In genomic region chr1:136945426-136945825, GRCm38 (mm10) we compare ENCODE assay signal across 9 mouse cellular contexts. TPM values are rescaled to one million over a fixed set of nuclear protein-coding genes. Genes with fewer than 3 reads are reported as not detected.
DNase-seq lines count a peak whose midpoint lies in the region; ATAC-seq and TF ChIP-seq lines count a peak whose summit lies in the region.
"Had no signal": no experiment of that assay in that cellular context is flagged by ENCODE, and none has a peak within 500 bp of the region (broad histone marks: within the 10 kb centered on the region; RNA-seq: fewer than 3 reads in every experiment).

No protein-coding gene starts in this region.

- H3K27me3 ChIP-seq in heart, embryonic 14.5 days (ENCODE audit: control insufficient read depth, insufficient read depth, low read length) = peaks cover 62% of the 10 kb centered on the region
- peaks cover 76% of the 10 kb centered on the region for H3K27me3 ChIP-seq in midbrain, embryonic 12.5 days
- H3K27me3 ChIP-seq in midbrain, embryonic 16.5 days (ENCODE audit: control insufficient read depth, insufficient read depth, low read depth, low read length) = peaks cover 38% of the 10 kb centered on the region
- H3K27me3 ChIP-seq in intestine, postnatal 0 days (replicated peaks; ENCODE audit: control insufficient read depth, insufficient read depth, low read length) = 0 out of 2 replicates have a peak, but pooled peaks cover 6% of the 10 kb centered on the region
- H3K27me3 ChIP-seq in stomach, embryonic 16.5 days (ENCODE audit: control insufficient read depth, insufficient read depth, low read length) = peaks cover 33% of the 10 kb centered on the region

- H3K27ac ChIP-seq in heart, embryonic 14.5 days (replicated peaks in 1 of 2; ENCODE audit: control insufficient read depth in 1 of 2, insufficient read depth in 1 of 2, low read depth in 2 of 2, low read length in 2 of 2) = no peak overlapping the region
- H3K27ac ChIP-seq in midbrain, embryonic 12.5 days (replicated peaks) = no peak overlapping the region
- H3K27ac ChIP-seq in midbrain, embryonic 16.5 days (ENCODE audit: low read length) = no peak overlapping the region
- H3K27ac ChIP-seq in intestine, postnatal 0 days (ENCODE audit: low read depth, low read length) = peak overlapping the region; percentile 10; the same call in 1 of the 2 replicates
- H3K27ac ChIP-seq in stomach, embryonic 16.5 days (ENCODE audit: low read length) = no peak overlapping the region

- H3K4me3 ChIP-seq in heart, embryonic 14.5 days (ENCODE audit: control insufficient read depth in 1 of 2, insufficient read depth in 1 of 2, low read depth in 1 of 2, low read length in 2 of 2) = 0 out of 4 replicates have a peak overlapping the region, but pooled peaks of 1 of the 2 experiments have one; percentile 52
- H3K4me3 ChIP-seq in midbrain, embryonic 12.5 days = 0 out of 2 replicates have a peak overlapping the region, but pooled peaks have one; percentile 51
- H3K4me3 ChIP-seq in midbrain, embryonic 16.5 days (ENCODE audit: low read depth, low read length) = no peak overlapping the region
- H3K4me3 ChIP-seq in intestine, postnatal 0 days (ENCODE audit: low read depth, low read length) = peak overlapping the region; percentile 75
- peak overlapping the region; percentile 57; the same call in 1 of the 2 replicates for H3K4me3 ChIP-seq in stomach, embryonic 16.5 days (replicated peaks; ENCODE audit: low read length)

- H3K4me2 ChIP-seq in heart, embryonic 14.5 days (ENCODE audit: low read length) = peak overlapping the region; percentile 77
- no peak overlapping the region for H3K4me2 ChIP-seq in midbrain, embryonic 12.5 days (replicated peaks)
- H3K4me2 ChIP-seq in midbrain, embryonic 16.5 days (ENCODE audit: low read length) = no peak overlapping the region
- peak overlapping the region; percentile 77 for H3K4me2 ChIP-seq in intestine, postnatal 0 days (replicated peaks; ENCODE audit: low read depth)
- peak overlapping the region; percentile 34; the same call in 1 of the 2 replicates for H3K4me2 ChIP-seq in stomach, embryonic 16.5 days (ENCODE audit: low read depth, low read length)

- DNase-seq in heart, adult 11 months = no peak
- DNase-seq in adrenal gland, adult 18-20 months (ENCODE audit: low spot score in 2 of 2) = no peak
- DNase-seq in thymus, postnatal 0 days (ENCODE audit: low spot score) = no peak
- DNase-seq: kidney, adult 8-10 months had no signal

- no peaks in the 10 kb centered on the region for H3K9me3 ChIP-seq in heart, embryonic 14.5 days (ENCODE audit: control insufficient read depth, low read length)
- no peaks in the 10 kb centered on the region for H3K9me3 ChIP-seq in midbrain, embryonic 12.5 days
- no peaks in the 10 kb centered on the region for H3K9me3 ChIP-seq in midbrain, embryonic 16.5 days (replicated peaks; ENCODE audit: control insufficient read depth, low read length, poor library complexity, severe bottlenecking)
- H3K9me3 ChIP-seq in intestine, postnatal 0 days (ENCODE audit: control insufficient read depth) = no peaks in the 10 kb centered on the region
- no peaks in the 10 kb centered on the region for H3K9me3 ChIP-seq in stomach, embryonic 16.5 days (replicated peaks; ENCODE audit: control insufficient read depth, low read length)

- peaks cover 3 to 18% of the 10 kb centered on the region in 2 experiments; a peak in 3 of 4 replicates for H3K4me1 ChIP-seq in heart, embryonic 14.5 days (ENCODE audit: control insufficient read depth in 2 of 2, insufficient read depth in 2 of 2, low read length in 2 of 2)
- peaks cover 20% of the 10 kb centered on the region for H3K4me1 ChIP-seq in midbrain, embryonic 12.5 days
- H3K4me1 ChIP-seq in midbrain, embryonic 16.5 days (ENCODE audit: control insufficient read depth, insufficient read depth, low read length) = peaks cover 19% of the 10 kb centered on the region
- H3K4me1 ChIP-seq in intestine, postnatal 0 days (replicated peaks; ENCODE audit: control insufficient read depth, insufficient read depth, low read length) = no peaks in the 10 kb centered on the region
- H3K4me1 ChIP-seq in stomach, embryonic 16.5 days (ENCODE audit: control insufficient read depth, insufficient read depth, low read length) = peaks cover 10% of the 10 kb centered on the region; the same call in 1 of the 2 replicates

- no peak for ATAC-seq in heart, embryonic 14.5 days (ENCODE audit: insufficient number of reproducible peaks, insufficient read depth, low FRiP score, low read depth)
- no peak for ATAC-seq in midbrain, embryonic 12.5 days (ENCODE audit: low FRiP score, low read depth)
- ATAC-seq in midbrain, embryonic 16.5 days = no peak
- ATAC-seq in intestine, postnatal 0 days = no peak
- ATAC-seq in stomach, embryonic 16.5 days (ENCODE audit: insufficient read depth, low FRiP score) = no peak

- H3K36me3 ChIP-seq in heart, embryonic 14.5 days (ENCODE audit: control insufficient read depth, insufficient read depth, low read length) = no peaks in the 10 kb centered on the region
- H3K36me3 ChIP-seq in midbrain, embryonic 12.5 days = no peaks in the 10 kb centered on the region
- no peaks in the 10 kb centered on the region for H3K36me3 ChIP-seq in midbrain, embryonic 16.5 days (ENCODE audit: control insufficient read depth, insufficient read depth, low read length)
- 0 out of 2 replicates have a peak, but pooled peaks cover 6% of the 10 kb centered on the region for H3K36me3 ChIP-seq in intestine, postnatal 0 days (ENCODE audit: control insufficient read depth, insufficient read depth)
- H3K36me3 ChIP-seq in stomach, embryonic 16.5 days (ENCODE audit: control insufficient read depth, insufficient read depth, low read length) = no peaks in the 10 kb centered on the region

- 19% methylated on average over 7 of the region's 7 CpGs for WGBS in heart, embryonic 14.5 days
- 1% methylated on average over 7 of the region's 7 CpGs for WGBS in midbrain, embryonic 12.5 days
- WGBS in midbrain, embryonic 16.5 days = 6% methylated on average over 7 of the region's 7 CpGs
- 24% methylated on average over 7 of the region's 7 CpGs for WGBS in intestine, postnatal 0 days
- WGBS in stomach, embryonic 16.5 days = 15% methylated on average over 7 of the region's 7 CpGs

- TF ChIP-seq CTCF in intestine, postnatal 0 days (IDR thresholded peaks at IDR 0.05; ENCODE audit: low read depth) = no peak

- H3K9ac ChIP-seq in heart, embryonic 14.5 days (ENCODE audit: low read length) = no peak overlapping the region
- no peak overlapping the region for H3K9ac ChIP-seq in midbrain, embryonic 12.5 days (replicated peaks)
- no peak overlapping the region for H3K9ac ChIP-seq in midbrain, embryonic 16.5 days (ENCODE audit: low read depth, low read length)
- H3K9ac ChIP-seq in intestine, postnatal 0 days (ENCODE audit: low read depth, low read length) = peak overlapping the region; percentile 81; the same call in 1 of the 2 replicates
- H3K9ac ChIP-seq in stomach, embryonic 16.5 days (ENCODE audit: low read length) = no peak overlapping the region

RNA-seq across cellular contexts. Expression of gene Nr5a2, which starts 14.8 kb away (rescaled TPM):
- polyA plus RNA-seq in heart, embryonic 14.5 days (2014; fragmentation: Nextera tagmentation; extraction: Ambion mirVana) = 0.38 and 0.39 TPM in 2 replicates
- 1.3 and 2.0 TPM in 2 replicates for polyA plus RNA-seq in midbrain, embryonic 12.5 days (2016; fragmentation: Nextera tagmentation; extraction: Ambion mirVana)
- polyA plus RNA-seq in midbrain, embryonic 16.5 days (2015; fragmentation: Nextera tagmentation; extraction: Ambion mirVana) = 0.68 and 1.2 TPM in 2 replicates
- polyA plus RNA-seq in intestine, postnatal 0 days (2015; fragmentation: Nextera tagmentation; extraction: Ambion mirVana) = 3.9 and 4.9 TPM in 2 replicates
- 3.2 and 4.1 TPM in 2 replicates for polyA plus RNA-seq in stomach, embryonic 16.5 days (2015; fragmentation: Nextera tagmentation; extraction: Ambion mirVana)
- 1 to 10 TPM; 1.2 to 1.3 TPM for total RNA-seq in adrenal gland, adult 18-20 months (2021)
- 0.04 TPM in 2 replicates for polyA plus RNA-seq in thymus, postnatal 0 days (2015; fragmentation: Nextera tagmentation; extraction: Ambion mirVana)

Comparison
In these comparisons a context has a peak if more than half of its experiments do, and no peak if none do; other contexts are left out.
1. H3K4me2 ChIP-seq: peak in heart, embryonic 14.5 days (single experiment), intestine, postnatal 0 days (single experiment) and stomach, embryonic 16.5 days (single experiment); none in midbrain, embryonic 12.5 days (single experiment) and midbrain, embryonic 16.5 days (single experiment).